Mouse (Mus musculus) erythroblast, adult 5-6 weeks (primary cell): Measurements from ENCODE around the gene Mal. TPM values are rescaled to one million over a fixed set of nuclear protein-coding genes. Genes with fewer than 3 reads are reported as not detected.
"Not testable (repeated sequence)": the region's sequence is repeated elsewhere in the genome, so short reads cannot be mapped to it uniquely, and the experiment has no call there.

Experiments
- ATAC-seq: replicated peaks from 2 replicates; pipeline ENCODE4 v1.8.0; 2016; ENCODE audit warnings: moderate number of reproducible peaks, mild to moderate bottlenecking, moderate TSS enrichment, inconsistent platforms; ENCODE audit not compliant: poor library complexity, low FRiP score, severe bottlenecking
- total RNA-seq, 2 experiments: library from RNA; stranded (forward) in 1 of 2; stranded (reverse) in 1 of 2; fragments of 150-400 nt in 1 of 2; fragments of 200-764, 138-1000 nt in 1 of 2; gene quantifications; 2 replicates each; pipeline versions ENCODE4 v1.2.3 to v1.2.4; 2015 to 2017; ENCODE audit warnings: low replicate concordance in 2 of 2

Gene Mal
- total RNA-seq, 2 experiments from 2014 or later, result not detected

DNA sequence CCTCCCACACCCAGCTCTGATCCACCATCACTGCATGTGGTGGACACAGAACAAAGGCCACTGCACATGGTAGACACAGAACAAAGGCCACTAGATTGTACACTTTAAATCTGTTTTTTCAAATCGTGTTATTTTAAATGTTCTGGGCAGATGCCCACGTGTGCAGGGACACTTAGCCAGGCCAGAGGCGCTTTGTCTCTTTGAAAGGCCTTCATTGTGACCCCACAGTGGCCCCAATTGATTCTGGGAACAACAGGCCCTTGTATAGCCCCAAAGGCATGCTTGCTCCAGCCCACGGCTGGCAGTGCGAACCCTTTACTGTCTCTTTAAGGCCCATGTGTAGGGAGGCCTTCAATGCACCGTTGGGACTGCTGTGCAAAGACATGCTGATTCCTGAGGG lies 29.1 kb downstream of the Mal start:
- ATAC-seq, result no peak

- no peak for ATAC-seq
Measured at GRCm38 (mm10) chr2:127625659-127626058, 30.8 kb downstream of the Mal start.

DNA sequence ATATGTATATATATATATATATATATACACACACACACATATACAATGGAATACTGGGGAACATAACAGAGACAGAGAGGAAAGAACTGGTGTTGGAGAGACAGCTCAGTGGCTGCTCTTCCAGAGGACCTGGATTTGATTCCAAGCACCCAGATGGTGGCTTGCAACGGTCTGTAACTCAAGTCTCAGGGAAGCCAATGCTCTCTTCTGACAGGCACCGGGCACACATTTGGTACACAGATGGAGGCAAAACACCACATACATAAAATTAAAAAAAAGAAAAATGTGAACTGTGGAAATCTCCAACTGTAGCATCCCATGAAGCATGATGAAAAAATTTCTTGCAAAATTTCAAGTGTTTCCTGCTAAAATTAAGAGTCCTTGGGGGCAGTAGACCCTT lies 31.7 kb downstream of the Mal start:
- ATAC-seq, result no peak

- no peak for ATAC-seq
Measured at GRCm38 (mm10) chr2:127622065-127622464, 34.4 kb downstream of the Mal start.

GRCm38 (mm10) chr2:127619311-127619710 lies 37.2 kb downstream of the Mal start:
- ATAC-seq, result no peak

- ATAC-seq, result no peak
Measured at GRCm38 (mm10) chr2:127612288-127612687, 44.2 kb downstream of the Mal start.

- no peak for ATAC-seq
Measured at GRCm38 (mm10) chr2:127611386-127611785, 45.1 kb downstream of the Mal start.

DNA sequence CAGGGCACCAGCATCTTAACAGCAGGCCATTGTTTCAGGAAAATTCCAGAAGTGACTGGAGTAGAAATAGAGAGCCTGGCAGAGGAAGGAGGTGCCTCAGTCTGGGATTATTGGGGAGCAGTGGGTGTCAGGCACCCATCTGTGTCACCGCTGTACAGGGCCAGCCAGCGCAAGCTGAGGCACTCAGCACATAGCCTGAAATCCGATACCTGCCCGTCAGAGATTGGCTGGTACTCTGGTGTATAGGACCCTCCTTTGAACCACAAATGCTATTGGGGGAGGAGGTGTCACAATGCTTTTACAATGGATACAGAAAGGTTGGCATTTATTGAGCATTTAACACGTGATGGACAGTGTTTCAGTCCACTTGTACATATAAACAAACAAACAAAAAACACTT lies 47.5 kb downstream of the Mal start:
- ATAC-seq, result no peak

DNA sequence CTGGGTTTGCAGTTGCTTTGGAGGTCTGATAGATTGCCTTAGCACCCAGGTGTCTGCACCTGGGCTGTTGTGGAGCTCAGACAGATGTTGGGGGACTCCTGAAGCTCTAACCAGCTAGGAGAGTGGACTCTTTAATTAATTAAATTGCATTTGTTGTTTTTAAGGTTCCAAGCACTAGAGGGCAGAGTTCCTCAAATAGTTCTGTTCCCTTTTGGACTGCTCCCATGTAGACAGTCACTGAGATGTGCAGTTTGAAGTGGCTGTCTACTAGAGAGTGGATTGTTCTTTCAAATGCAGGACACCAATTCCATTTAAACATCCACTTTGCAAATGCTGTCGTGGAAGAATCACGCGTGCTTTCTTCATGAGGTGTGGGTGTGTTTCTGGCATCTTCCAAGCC lies 48.3 kb downstream of the Mal start:
- ATAC-seq, result no peak

DNA sequence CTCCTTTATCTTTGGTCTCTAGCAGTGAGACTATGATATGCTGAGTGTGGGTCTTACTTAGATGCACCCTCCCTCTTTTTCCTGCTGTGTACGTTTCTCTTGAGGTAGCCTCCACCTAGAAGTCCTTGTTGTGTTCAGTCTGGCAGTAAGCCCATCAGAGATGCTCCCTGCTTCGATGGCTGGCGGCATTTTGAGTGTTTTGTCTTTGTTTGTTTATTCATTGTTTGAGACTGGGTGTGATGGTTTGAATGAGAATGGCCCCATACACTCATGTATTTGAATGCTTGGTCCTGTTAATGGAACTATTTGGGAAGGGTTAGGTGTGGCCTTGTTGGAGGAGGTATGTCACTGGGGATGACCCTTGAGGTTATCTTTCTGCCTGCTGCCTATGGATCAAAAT lies 51.3 kb downstream of the Mal start:
- ATAC-seq, result no peak

- not testable (repeated sequence) for ATAC-seq
Measured at GRCm38 (mm10) chr2:127603383-127603782, 53.1 kb downstream of the Mal start.

GRCm38 (mm10) chr2:127590840-127591239 lies 65.7 kb downstream of the Mal start:
- no peak for ATAC-seq

- ATAC-seq, result no peak
Measured at GRCm38 (mm10) chr2:127590204-127590603, 66.3 kb downstream of the Mal start.

- ATAC-seq, result no peak
Measured at GRCm38 (mm10) chr2:127588897-127589296, 67.6 kb downstream of the Mal start.

DNA sequence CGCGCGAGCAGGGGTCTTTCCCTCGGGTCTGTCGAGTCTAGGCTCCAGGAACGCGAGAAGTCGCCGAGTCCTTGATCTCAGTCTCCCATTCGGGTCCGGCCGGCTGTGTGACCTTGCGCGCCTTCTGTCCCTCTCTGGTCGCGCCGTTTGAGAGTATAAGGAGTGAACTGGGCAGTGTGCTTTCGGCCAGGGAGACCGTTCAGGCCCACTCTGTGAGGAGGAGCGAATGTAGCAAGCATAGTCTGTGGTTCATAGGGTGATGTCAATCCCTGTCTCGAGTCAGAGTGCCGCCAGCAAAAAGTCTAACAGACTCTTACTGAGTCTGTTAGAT lies 69.0 kb downstream of the Mal start:
- ATAC-seq, result peak; percentile 40

DNA sequence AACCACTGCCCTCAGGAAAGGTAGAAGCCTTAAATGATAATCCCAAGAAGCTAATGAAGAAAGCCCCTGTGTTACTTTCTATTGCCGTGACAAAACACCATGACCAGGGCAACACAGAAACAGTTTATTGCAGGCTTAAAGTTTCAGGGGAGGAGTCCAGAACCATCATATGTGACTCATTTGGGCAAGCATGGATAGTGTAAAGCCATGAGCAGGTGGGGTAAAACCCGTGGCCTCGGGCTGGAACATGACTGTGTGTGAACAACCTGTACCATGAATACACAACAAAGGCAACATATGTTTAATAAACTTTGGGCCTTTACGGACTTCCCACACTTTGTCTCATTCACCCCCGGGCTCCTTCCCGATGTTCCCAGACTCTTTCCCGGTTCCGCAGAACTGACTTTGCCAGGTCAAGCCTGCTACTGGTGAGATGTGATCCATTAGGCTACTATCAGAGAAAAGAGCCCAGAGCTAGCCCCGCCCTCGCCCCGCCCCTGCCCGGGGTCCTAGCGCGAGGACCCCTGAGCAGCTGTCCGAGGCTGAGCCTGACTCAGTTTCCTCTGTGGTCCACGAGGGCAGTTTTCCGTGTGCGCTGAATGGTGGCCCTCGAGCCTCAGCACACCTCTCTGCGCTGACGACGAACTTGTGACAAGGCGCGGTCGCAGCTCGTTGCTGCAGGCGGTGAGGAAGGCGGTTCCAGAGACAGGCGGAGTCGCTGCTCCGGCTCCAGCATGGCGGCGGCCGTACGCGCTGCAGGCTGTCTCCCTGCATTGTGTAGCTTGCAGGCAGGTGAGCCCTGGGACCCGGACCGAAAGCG lies 69.6 kb downstream of the Mal start, which contains the start of the genes Zfp661 and Mrps5:
Gene Zfp661, minus strand, starts transcription at position 401 of the 820 bp plus-strand sequence.
Gene Mrps5, plus strand, starts transcription at position 529 of the 820 bp plus-strand sequence.
- peak; percentile 85 for ATAC-seq

DNA sequence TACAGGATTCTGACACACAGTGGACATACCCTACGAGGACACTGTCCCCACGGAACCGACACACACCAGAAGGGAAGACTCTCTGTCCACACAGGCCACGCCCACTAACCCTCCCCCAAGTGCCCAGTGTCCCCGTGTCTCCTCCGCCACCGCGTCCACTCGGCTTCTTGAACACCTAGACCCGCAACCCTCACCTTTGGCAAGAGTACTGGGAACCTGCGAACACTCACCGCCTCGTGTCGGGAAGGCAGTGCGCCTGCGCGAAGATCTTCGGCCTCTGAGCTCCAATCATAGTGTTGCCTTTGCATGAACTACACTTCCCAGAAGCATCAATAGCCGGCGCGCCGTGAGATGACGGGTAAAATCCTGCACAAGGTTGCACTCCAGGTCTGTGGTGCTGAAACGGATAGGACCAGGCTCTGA lies 72.0 kb downstream of the Mal start:
- ATAC-seq, result peak; percentile 68

Other genes with a start within 250 kb of the Mal start
- gene Gpat2, start 231.5 kb downstream of the Mal start, total RNA-seq (2015; ENCODE audit: low replicate concordance), result not detected in 2 replicates
- not detected in 2 replicates for gene Gpat2, start 231.5 kb downstream of the Mal start, total RNA-seq (2017; ENCODE audit: low replicate concordance)
- gene Fahd2a, start 212.1 kb downstream of the Mal start, total RNA-seq (2015; ENCODE audit: low replicate concordance), result 12.7 and 21.1 TPM in 2 replicates
- gene Fahd2a, start 212.1 kb downstream of the Mal start, total RNA-seq (2017; ENCODE audit: low replicate concordance), result 0.42 TPM in 1 of 2 replicates, not detected in the other
- 2.3 and 10.8 TPM in 2 replicates for gene Kcnip3, start 134.6 kb downstream of the Mal start, total RNA-seq (2015; ENCODE audit: low replicate concordance)
- gene Kcnip3, start 134.6 kb downstream of the Mal start, total RNA-seq (2017; ENCODE audit: low replicate concordance), result 1.2 and 1.7 TPM in 2 replicates
- gene Prom2, start 115.2 kb downstream of the Mal start, total RNA-seq (2015; ENCODE audit: low replicate concordance), result not detected in 2 replicates
- not detected in 2 replicates for gene Prom2, start 115.2 kb downstream of the Mal start, total RNA-seq (2017; ENCODE audit: low replicate concordance)
- gene Zfp661, start 69.6 kb downstream of the Mal start, total RNA-seq (2015; ENCODE audit: low replicate concordance), result 0.42 TPM in 1 of 2 replicates, not detected in the other
- 0.17 and 0.28 TPM in 2 replicates for gene Zfp661, start 69.6 kb downstream of the Mal start, total RNA-seq (2017; ENCODE audit: low replicate concordance)
- gene Mrps5, start 69.5 kb downstream of the Mal start, total RNA-seq (2015; ENCODE audit: low replicate concordance), result 5.4 and 8.8 TPM in 2 replicates
- gene Mrps5, start 69.5 kb downstream of the Mal start, total RNA-seq (2017; ENCODE audit: low replicate concordance), result 24.6 and 24.7 TPM in 2 replicates
- not detected in 2 replicates for gene Mall, start 73.2 kb upstream of the Mal start, total RNA-seq (2015; ENCODE audit: low replicate concordance)
- gene Mall, start 73.2 kb upstream of the Mal start, total RNA-seq (2017; ENCODE audit: low replicate concordance), result not detected in 2 replicates
- 0.63 and 3.3 TPM in 2 replicates for gene Nphp1, start 132.2 kb upstream of the Mal start, total RNA-seq (2015; ENCODE audit: low replicate concordance)
- 0.84 and 2.6 TPM in 2 replicates for gene Nphp1, start 132.2 kb upstream of the Mal start, total RNA-seq (2017; ENCODE audit: low replicate concordance)
- 1.7 and 5.6 TPM in 2 replicates for gene Mtln, start 135.8 kb upstream of the Mal start, total RNA-seq (2015; ENCODE audit: low replicate concordance)
- 2.1 and 7.9 TPM in 2 replicates for gene Mtln, start 135.8 kb upstream of the Mal start, total RNA-seq (2017; ENCODE audit: low replicate concordance)
- gene Bub1, start 175.2 kb upstream of the Mal start, total RNA-seq (2015; ENCODE audit: low replicate concordance), result 17.6 and 31.1 TPM in 2 replicates
- 18.7 and 20.6 TPM in 2 replicates for gene Bub1, start 175.2 kb upstream of the Mal start, total RNA-seq (2017; ENCODE audit: low replicate concordance)
- not detected in 2 replicates for gene Acoxl, start 182.2 kb upstream of the Mal start, total RNA-seq (2015; ENCODE audit: low replicate concordance)
- gene Acoxl, start 182.2 kb upstream of the Mal start, total RNA-seq (2017; ENCODE audit: low replicate concordance), result not detected in 2 replicates